Mouse (Mus musculus): ENCODE measurements at regions not wholly inside any gene's neighbourhood (a gene's known extent, or its start where the extent isn't known, plus 50 kb on each side); places are given as distances from the start of the nearest gene placed in this dataset.

DNA sequence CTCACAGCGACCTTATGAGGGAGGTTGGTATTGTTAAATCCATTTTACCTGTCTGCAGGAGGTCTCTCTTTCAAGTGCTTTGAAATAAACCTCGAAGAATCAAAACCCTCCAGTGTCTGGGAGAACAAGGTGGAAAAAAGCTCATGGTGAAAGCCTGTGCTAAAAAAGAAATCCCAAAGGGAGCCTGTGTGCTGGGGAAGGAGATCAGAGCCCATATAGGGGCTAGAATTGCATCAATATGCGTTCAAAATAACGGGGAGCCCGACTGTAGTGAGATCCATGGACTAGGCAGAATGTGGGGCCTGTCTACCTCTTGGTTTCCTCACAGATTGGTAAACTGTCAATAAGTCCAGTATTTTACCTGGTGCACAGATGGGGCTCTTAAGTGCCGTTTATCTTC, 113.6 kb upstream of the Ube2e3 start:
- TF ChIP-seq POLR2A (IDR thresholded peaks at IDR 0.05; ENCODE audit: borderline replicate concordance, insufficient read depth, low read length) (no peak), CTCF (IDR thresholded peaks at IDR 0.05; ENCODE audit: borderline replicate concordance, insufficient read depth, low read depth, low read length) (no peak)
